Mouse (Mus musculus): ENCODE measurements around the gene Prkg1.
"Not testable (repeated sequence)": the region's sequence is repeated elsewhere in the genome, so short reads cannot be mapped to it uniquely, and the experiment has no call there.

Prkg1 gene

GRCm38 (mm10) chr19:30613150-30613865, 1151.5 kb downstream of the Prkg1 start:
- DNase-seq (ENCODE audit: low read depth), result no peak

GRCm38 (mm10) chr19:30586366-30586765, 1178.5 kb downstream of the Prkg1 start:
- no peak for DNase-seq (ENCODE audit: low read depth)

- no peak for DNase-seq (ENCODE audit: low read depth)
Measured at GRCm38 (mm10) chr19:30564516-30564915, 1200.3 kb downstream of the Prkg1 start.

GRCm38 (mm10) chr19:30563876-30564275, 1201.0 kb downstream of the Prkg1 start:
- DNase-seq (ENCODE audit: low read depth), result no peak

DNA sequence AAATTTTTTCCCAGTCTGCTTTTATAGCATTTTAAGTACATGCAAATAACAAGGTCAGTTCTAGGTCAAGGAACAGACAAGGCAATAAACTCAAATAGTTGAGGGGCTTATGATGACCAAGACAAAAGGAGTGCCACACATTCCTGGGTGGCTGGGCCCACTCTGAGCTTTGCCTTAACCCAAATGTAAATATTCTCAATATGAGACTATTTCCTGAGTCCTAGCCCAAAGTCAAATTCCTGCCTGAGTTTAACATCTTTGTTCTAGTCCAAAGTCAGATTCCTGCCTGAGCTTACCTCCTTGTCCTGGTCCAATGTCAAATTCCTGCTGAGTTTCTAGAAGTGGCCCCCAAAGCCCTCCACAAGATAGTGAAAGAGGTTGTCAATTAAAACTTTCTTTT, 1206.8 kb downstream of the Prkg1 start:
- no peak for DNase-seq (ENCODE audit: low read depth)

DNA sequence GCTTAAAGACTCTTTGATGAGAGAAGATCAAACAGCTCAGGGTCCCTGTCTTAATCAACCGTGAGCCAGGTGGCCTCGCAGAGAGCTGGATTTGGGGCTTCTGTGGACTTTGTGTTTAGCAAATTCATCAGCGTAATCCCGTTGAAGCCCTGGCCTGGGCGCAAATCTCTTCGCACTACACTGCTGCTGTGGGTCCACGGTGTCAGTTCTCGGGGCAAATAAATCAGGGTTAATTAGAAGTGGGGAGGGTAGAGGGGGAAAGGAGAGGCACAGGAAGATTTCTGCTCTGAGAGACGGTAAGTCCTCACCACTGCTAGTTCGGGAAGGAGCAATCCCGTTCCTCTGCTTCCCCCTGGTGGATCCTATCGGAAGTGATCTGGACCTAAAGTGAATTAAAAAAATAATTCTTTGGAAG, 1210.4 kb downstream of the Prkg1 start:
- peak; percentile 13 for DNase-seq (ENCODE audit: low read depth)

GRCm38 (mm10) chr19:30553740-30554139, 1211.1 kb downstream of the Prkg1 start:
- DNase-seq (ENCODE audit: low read depth), result no peak

- no peak for DNase-seq (ENCODE audit: low read depth)
Measured at GRCm38 (mm10) chr19:30552260-30552659, 1212.6 kb downstream of the Prkg1 start.

- DNase-seq (ENCODE audit: low read depth), result no peak
Measured at GRCm38 (mm10) chr19:30549854-30550647, 1214.8 kb downstream of the Prkg1 start.

- DNase-seq (ENCODE audit: low read depth), result no peak
Measured at GRCm38 (mm10) chr19:30549044-30549853, 1215.6 kb downstream of the Prkg1 start, which contains the start of gene Dkk1. Gene Dkk1 (minus strand): TSS chr19:30549665.

DNA sequence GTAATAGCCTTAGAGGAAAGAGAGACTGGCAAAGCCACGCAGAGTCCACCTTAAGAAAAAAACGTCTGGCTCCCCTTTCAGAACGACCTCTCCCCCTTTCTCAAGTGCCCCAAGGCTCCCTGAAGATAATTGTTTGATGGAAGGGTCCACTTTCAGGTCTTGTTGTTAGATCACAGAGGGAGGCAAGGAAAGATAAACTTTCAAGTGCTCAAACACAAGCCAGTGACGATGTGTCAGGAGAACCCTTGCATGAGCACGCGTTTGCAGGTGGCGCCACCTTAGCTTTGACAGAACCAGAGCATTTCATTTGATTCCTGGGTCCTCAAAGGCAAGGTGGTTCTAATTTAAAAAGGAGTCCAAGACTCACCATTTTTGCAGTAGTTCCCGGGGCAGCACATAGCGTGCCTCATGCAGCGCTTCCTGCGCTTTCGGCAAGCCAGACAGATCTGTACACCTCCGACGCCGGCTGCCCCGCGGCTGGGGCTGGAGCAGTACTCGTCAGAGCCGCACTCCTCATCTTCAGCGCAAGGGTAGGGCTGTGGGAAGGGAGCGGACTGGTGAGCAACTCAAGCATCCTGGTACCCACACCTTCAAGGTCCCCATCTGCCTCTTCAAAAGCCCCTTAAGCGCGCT, 1216.3 kb downstream of the Prkg1 start:
- DNase-seq (ENCODE audit: low read depth), result no peak

GRCm38 (mm10) chr19:30539365-30539941, 1225.4 kb downstream of the Prkg1 start:
- DNase-seq (ENCODE audit: low read depth), result not testable (repeated sequence)

GRCm38 (mm10) chr19:30516771-30517170, 1248.1 kb downstream of the Prkg1 start:
- no peak for DNase-seq (ENCODE audit: low read depth)

Data from c-Kit-positive CD71-positive TER-119-negative erythroid progenitor cells, embryonic 14.5 days (primary cell).